In the genomic region with DNA sequence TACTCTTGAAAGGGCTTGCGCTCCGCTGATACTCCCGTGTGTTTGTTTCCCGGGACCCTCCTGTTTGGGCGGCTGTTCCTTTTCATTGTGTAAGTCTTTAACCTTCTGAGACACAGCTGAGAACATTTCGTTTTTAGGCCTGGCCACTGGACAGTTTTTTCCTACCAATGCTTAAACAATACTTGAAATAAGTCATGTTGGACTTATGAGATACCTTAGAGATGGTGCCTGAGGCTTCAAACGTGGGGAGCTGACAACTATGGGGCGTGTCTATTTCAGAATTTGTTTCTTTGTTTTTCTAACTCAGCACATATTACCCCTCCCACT, we compare ENCODE assay signal across 10 mouse cellular contexts.
DNase-seq lines count a peak whose midpoint lies in the region; ATAC-seq and TF ChIP-seq lines count a peak whose summit lies in the region.
"Had no signal": no experiment of that assay in that cellular context is flagged by ENCODE, and none has a peak within 500 bp of the region (broad histone marks: within the 10 kb centered on the region; RNA-seq: fewer than 3 reads in every experiment).

No protein-coding gene starts in this region.

- no peaks in the 10 kb centered on the region for H3K4me1 ChIP-seq in heart, adult 2 months (ENCODE audit: control insufficient read depth, insufficient read depth, low read length)
- peaks cover 20% of the 10 kb centered on the region for H3K4me1 ChIP-seq in neural tube, embryonic 12.5 days
- H3K4me1 ChIP-seq in liver, embryonic 12.5 days, result no peaks in the 10 kb centered on the region
- H3K4me1 ChIP-seq in stomach, embryonic 16.5 days (ENCODE audit: control insufficient read depth, insufficient read depth, low read length), result no peaks in the 10 kb centered on the region

- DNase-seq in heart, adult 11 months, result peak; percentile 41
- DNase-seq in heart, adult 2 months, result no peak
- no peak for DNase-seq in neural tube, embryonic 10.5 days (ENCODE audit: extremely low spot score, low spot score)
- no peak for DNase-seq in adrenal gland, postnatal 4 days (ENCODE audit: low spot score in 2 of 2)
- no peak for DNase-seq in frontal cortex, postnatal 10 days (ENCODE audit: low spot score in 2 of 2)
- DNase-seq: adrenal gland, adult 2 months; cerebellum, adult 8-10 months had no signal

- ATAC-seq in neural tube, embryonic 12.5 days (ENCODE audit: low FRiP score, low read depth), result no peak
- no peak for ATAC-seq in liver, embryonic 12.5 days
- ATAC-seq in stomach, embryonic 16.5 days (ENCODE audit: insufficient read depth, low FRiP score), result no peak

- no peak overlapping the region for H3K4me3 ChIP-seq in heart, adult 2 months
- no peak overlapping the region for H3K4me3 ChIP-seq in neural tube, embryonic 12.5 days
- H3K4me3 ChIP-seq in liver, embryonic 12.5 days, result no peak overlapping the region
- H3K4me3 ChIP-seq in stomach, embryonic 16.5 days (replicated peaks; ENCODE audit: low read length), result peak overlapping the region; percentile 22

- TF ChIP-seq CTCF in heart, adult 2 months (IDR thresholded peaks at IDR 0.05), result no peak

- TF ChIP-seq EP300 in heart, adult 2 months (IDR thresholded peaks at IDR 0.05; ENCODE audit: insufficient read depth, low read depth, low read length), result no peak

- peak overlapping the region; percentile 43 for H3K4me2 ChIP-seq in neural tube, embryonic 12.5 days (replicated peaks)
- H3K4me2 ChIP-seq in liver, embryonic 12.5 days, result peak overlapping the region; percentile 32
- peak overlapping the region; percentile 31 for H3K4me2 ChIP-seq in stomach, embryonic 16.5 days (ENCODE audit: low read depth, low read length)

- H3K9ac ChIP-seq in heart, adult 2 months (ENCODE audit: low read depth, low read length), result no peak overlapping the region
- no peak overlapping the region for H3K9ac ChIP-seq in neural tube, embryonic 12.5 days
- H3K9ac ChIP-seq in liver, embryonic 12.5 days, result no peak overlapping the region
- no peak overlapping the region for H3K9ac ChIP-seq in stomach, embryonic 16.5 days (ENCODE audit: low read length)

- WGBS in heart, adult 2 months, result 42% methylated on average over 8 of the region's 8 CpGs
- WGBS in neural tube, embryonic 12.5 days, result 23% methylated on average over 8 of the region's 8 CpGs
- WGBS in liver, embryonic 12.5 days (ENCODE audit: insufficient replicate concordance), result 40% methylated on average over 8 of the region's 8 CpGs
- 34% methylated on average over 8 of the region's 8 CpGs for WGBS in stomach, embryonic 16.5 days

- H3K27me3 ChIP-seq in heart, adult 2 months (ENCODE audit: control insufficient read depth, insufficient read depth, low read length), result no peaks in the 10 kb centered on the region
- peaks cover 12% of the 10 kb centered on the region for H3K27me3 ChIP-seq in neural tube, embryonic 12.5 days (replicated peaks)
- H3K27me3 ChIP-seq in liver, embryonic 12.5 days (replicated peaks), result peaks cover 22% of the 10 kb centered on the region
- peaks cover 4% of the 10 kb centered on the region; the same call in 1 of the 2 replicates for H3K27me3 ChIP-seq in stomach, embryonic 16.5 days (ENCODE audit: control insufficient read depth, insufficient read depth, low read length)

- H3K79me2 ChIP-seq in heart, adult 2 months (replicated peaks; ENCODE audit: control insufficient read depth, insufficient read depth, low read length), result no peaks in the 10 kb centered on the region

- H3K9me3 ChIP-seq in neural tube, embryonic 12.5 days, result no peaks in the 10 kb centered on the region
- H3K9me3 ChIP-seq in liver, embryonic 12.5 days (replicated peaks), result no peaks in the 10 kb centered on the region
- no peaks in the 10 kb centered on the region for H3K9me3 ChIP-seq in stomach, embryonic 16.5 days (replicated peaks; ENCODE audit: control insufficient read depth, low read length)

- no peaks in the 10 kb centered on the region for H3K36me3 ChIP-seq in heart, adult 2 months (ENCODE audit: control insufficient read depth, insufficient read depth, low read length)
- no peaks in the 10 kb centered on the region for H3K36me3 ChIP-seq in neural tube, embryonic 12.5 days
- H3K36me3 ChIP-seq in liver, embryonic 12.5 days, result no peaks in the 10 kb centered on the region
- H3K36me3 ChIP-seq in stomach, embryonic 16.5 days (ENCODE audit: control insufficient read depth, insufficient read depth, low read length), result no peaks in the 10 kb centered on the region

- TF ChIP-seq POLR2A in heart, adult 2 months (IDR thresholded peaks at IDR 0.05; ENCODE audit: insufficient read depth, low read depth, low read length), result no peak

- no peak overlapping the region for H3K27ac ChIP-seq in heart, adult 2 months
- H3K27ac ChIP-seq in neural tube, embryonic 12.5 days, result no peak overlapping the region
- H3K27ac ChIP-seq in liver, embryonic 12.5 days, result no peak overlapping the region
- no peak overlapping the region for H3K27ac ChIP-seq in stomach, embryonic 16.5 days (ENCODE audit: low read length)

- intact Hi-C loops in heart, adult 2 months (cut with DNase I), result no loop called here
